Mouse (Mus musculus) liver, embryonic 16.5 days (tissue): ENCODE measurements around the gene Fgr. TPM values are rescaled to one million over a fixed set of nuclear protein-coding genes. Genes with fewer than 3 reads are reported as not detected.

Experiments used
- ATAC-seq: fragments of 200-750 bp; cut with Nextera tagmentation; 2 replicates; pipeline ENCODE4 v1.8.0; 2017; ENCODE audit warnings: low read depth, mild to moderate bottlenecking, moderate number of reproducible peaks, moderate library complexity
- H3K27ac ChIP-seq: fragments of 300-500 bp; sonication (generic); 2 replicates; pipeline ENCODE4 v1.5.1; 2014; ENCODE audit warnings: mild to moderate bottlenecking, low read length
- H3K27me3 ChIP-seq: fragments of 300-500 bp; sonication (generic); 2 replicates; pipeline ENCODE4 v1.6.1; 2014; ENCODE audit warnings: low read depth, low read length, mixed read lengths; ENCODE audit not compliant: control insufficient read depth, insufficient read depth
- H3K36me3 ChIP-seq: fragments of 300-500 bp; sonication (generic); 2 replicates; pipeline ENCODE4 v1.6.1; 2014; ENCODE audit warnings: mild to moderate bottlenecking; ENCODE audit not compliant: control insufficient read depth, insufficient read depth
- H3K4me1 ChIP-seq: fragments of 300-500 bp; sonication (generic); 2 replicates; pipeline ENCODE4 v1.6.1; 2014; ENCODE audit warnings: low read depth, low read length, mixed read lengths; ENCODE audit not compliant: control insufficient read depth
- H3K4me2 ChIP-seq: fragments of 300-500 bp; sonication (generic); 2 replicates; pipeline ENCODE4 v1.6.1; 2014; ENCODE audit warnings: low read depth, low read length, mixed read lengths
- H3K4me3 ChIP-seq: fragments of 300-500 bp; sonication (generic); 2 replicates; pipeline ENCODE4 v1.5.1; 2014; ENCODE audit warnings: low read depth, mild to moderate bottlenecking, low read length
- H3K9ac ChIP-seq: fragments of 300-500 bp; sonication (generic); 2 replicates; pipeline ENCODE4 v1.6.1; 2014; ENCODE audit warnings: low read depth, low read length
- H3K9me3 ChIP-seq: fragments of 300-500 bp; sonication (generic); replicated peaks from 2 replicates; pipeline ENCODE4 v1.6.1; 2016; ENCODE audit warnings: low read length; ENCODE audit not compliant: control insufficient read depth
- WGBS: fragments of 180-500 bp; shearing (Covaris S2); extraction: QIAGEN DNeasy Blood & Tissue Kit; methylation state at CpG from one replicate; pipeline ENCODE4 v1.1.7; 2014; ENCODE audit not compliant: insufficient replicate concordance; 5-methylcytosine and 5-hydroxymethylcytosine counted together
- polyA plus RNA-seq: library from polyadenylated mRNA; unstranded; fragments of >200 nt; fragmentation: Nextera tagmentation; extraction: Ambion mirVana; gene quantifications from 2 replicates; pipeline ENCODE4 v1.2.1, GENCODE M21; 2015

The Fgr gene
- polyA plus RNA-seq, 1 experiment from 2014 or later: 3.2 TPM

DNA sequence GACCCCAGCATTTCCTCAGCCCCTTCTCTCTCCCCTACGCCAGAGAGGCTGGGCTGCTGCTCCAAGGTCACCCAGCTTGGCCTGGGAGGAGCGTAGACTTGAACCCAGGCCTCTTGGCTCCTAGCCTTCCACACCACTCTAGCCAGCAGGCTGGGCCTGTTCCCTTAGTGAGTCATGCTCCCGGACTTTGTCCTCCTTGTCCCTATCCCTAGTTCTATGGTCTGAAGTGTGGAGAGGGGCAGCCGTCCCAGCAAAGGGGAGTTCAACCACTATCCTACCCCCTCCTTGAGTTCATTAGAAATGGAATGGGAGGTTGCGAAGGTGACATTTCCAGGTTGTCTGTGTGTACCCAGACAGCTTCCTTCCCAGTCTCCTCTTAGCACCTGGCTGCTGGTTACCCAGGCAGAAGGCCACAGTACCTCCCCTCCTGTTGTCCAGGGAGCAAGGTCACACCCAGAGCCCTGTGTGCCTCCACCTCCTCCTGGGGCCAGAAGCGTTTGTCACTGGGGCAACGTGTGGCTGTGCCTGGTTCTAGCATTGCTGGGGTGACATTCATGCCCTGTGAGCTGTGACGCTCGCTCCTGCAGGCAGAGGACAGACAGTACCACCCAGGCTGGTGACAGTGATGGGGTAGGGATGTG, 76.4 kb downstream of the Fgr start:
- 54% methylated on average over 9 of the region's 9 CpGs for WGBS
- ATAC-seq: no peak
- Histone ChIP-seq H3K4me3 (no peak overlapping the region), H3K9ac (no peak overlapping the region), H3K27me3 (no peaks in the 10 kb centered on the region), H3K4me1 (peaks cover 8% of the 10 kb centered on the region), H3K36me3 (no peaks in the 10 kb centered on the region), H3K27ac (no peak overlapping the region), H3K9me3 (no peaks in the 10 kb centered on the region), H3K4me2 (no peak overlapping the region)

GRCm38 (mm10) chr4:133050837-133051549, 77.1 kb downstream of the Fgr start:
- ATAC-seq: no peak
- Histone ChIP-seq H3K9ac (no peak overlapping the region), H3K27me3 (no peaks in the 10 kb centered on the region), H3K9me3 (no peaks in the 10 kb centered on the region), H3K4me1 (peaks cover 7% of the 10 kb centered on the region), H3K27ac (no peak overlapping the region), H3K4me3 (no peak overlapping the region), H3K36me3 (no peaks in the 10 kb centered on the region), H3K4me2 (no peak overlapping the region)
- WGBS: 36% methylated on average over 6 of the region's 6 CpGs

DNA sequence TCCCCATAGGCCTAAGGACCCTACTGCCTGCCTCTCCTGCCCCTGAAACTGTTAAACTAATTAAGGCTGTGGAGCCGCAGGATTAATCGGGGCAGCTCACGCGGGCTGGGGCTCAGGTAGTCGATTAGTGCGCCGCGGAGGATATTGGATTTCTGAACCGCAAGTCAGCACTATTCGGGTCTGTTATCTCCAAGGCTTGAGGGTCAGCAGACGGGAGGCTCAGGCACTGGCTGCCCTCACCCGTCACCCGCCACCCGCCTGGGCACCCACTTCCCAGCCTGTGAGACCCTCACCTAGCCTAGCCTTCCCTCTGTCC, 77.6 kb downstream of the Fgr start:
- Histone ChIP-seq H3K4me2 (no peak overlapping the region), H3K9ac (no peak overlapping the region), H3K27ac (no peak overlapping the region), H3K9me3 (no peaks in the 10 kb centered on the region), H3K36me3 (no peaks in the 10 kb centered on the region), H3K27me3 (no peaks in the 10 kb centered on the region), H3K4me3 (no peak overlapping the region), H3K4me1 (peaks cover 12% of the 10 kb centered on the region)
- no peak for ATAC-seq
- WGBS: 75% methylated on average over 14 of the region's 14 CpGs

Other genes starting within 250 kb of the Fgr start
- 2.5 and 3.9 TPM in 2 replicates for gene Xkr8, start 241.5 kb upstream of the Fgr start, polyA plus RNA-seq
- gene Smpdl3b, start 216.8 kb upstream of the Fgr start, polyA plus RNA-seq: 0.75 and 0.90 TPM in 2 replicates
- gene Rpa2, start 205.8 kb upstream of the Fgr start, polyA plus RNA-seq: 65.4 and 72.6 TPM in 2 replicates
- gene Themis2, start 177.7 kb upstream of the Fgr start, polyA plus RNA-seq: 2.6 and 3.2 TPM in 2 replicates
- 21.6 and 22.0 TPM in 2 replicates for gene Ppp1r8, start 130.9 kb upstream of the Fgr start, polyA plus RNA-seq
- 15.0 and 17.1 TPM in 2 replicates for gene Stx12, start 89.6 kb upstream of the Fgr start, polyA plus RNA-seq
- 24.6 and 27.7 TPM in 2 replicates for gene Fam76a, start 51.5 kb upstream of the Fgr start, polyA plus RNA-seq
- 0.70 and 1.6 TPM in 2 replicates for gene Ahdc1, start 37.2 kb downstream of the Fgr start, polyA plus RNA-seq
- 41.4 and 42.7 TPM in 2 replicates for gene Wasf2, start 156.4 kb downstream of the Fgr start, polyA plus RNA-seq
- gene Cd164l2, start 238.0 kb downstream of the Fgr start, polyA plus RNA-seq: 0.13 TPM in 1 of 2 replicates, not detected in the other
- not detected in 2 replicates for gene Gpr3, start 238.4 kb downstream of the Fgr start, polyA plus RNA-seq